Mouse (Mus musculus): ENCODE data around the gene Fmo2.
A peak's percentile ranks its signal among the peaks of the same experiment; 100 is the strongest.

Fmo2 gene

GRCm38 (mm10) chr1:162838976-162839375, 59.5 kb downstream of the Fmo2 start:
- no peak for DNase-seq

DNA sequence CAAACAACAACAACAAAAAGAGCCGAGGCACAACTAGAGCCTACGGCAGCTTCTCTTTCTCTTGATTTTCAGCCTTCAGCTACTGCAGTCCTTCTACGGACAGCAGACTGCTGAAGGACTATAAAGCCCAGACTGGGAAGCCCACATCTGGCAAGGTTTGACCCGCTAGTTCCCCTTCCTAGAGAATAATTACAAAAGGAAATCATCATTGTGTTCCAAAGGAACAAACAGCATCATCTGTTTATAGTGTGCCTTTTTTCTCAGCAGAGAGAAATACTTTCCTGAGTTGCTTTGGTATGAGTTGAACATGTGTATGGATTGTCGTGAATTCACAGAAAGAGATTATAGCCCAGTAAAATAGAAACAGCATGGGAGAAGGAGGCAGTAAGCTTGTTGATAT, 64.2 kb downstream of the Fmo2 start:
- no peak for DNase-seq

GRCm38 (mm10) chr1:162832574-162832953, 66.0 kb downstream of the Fmo2 start:
- no peak for DNase-seq

DNA sequence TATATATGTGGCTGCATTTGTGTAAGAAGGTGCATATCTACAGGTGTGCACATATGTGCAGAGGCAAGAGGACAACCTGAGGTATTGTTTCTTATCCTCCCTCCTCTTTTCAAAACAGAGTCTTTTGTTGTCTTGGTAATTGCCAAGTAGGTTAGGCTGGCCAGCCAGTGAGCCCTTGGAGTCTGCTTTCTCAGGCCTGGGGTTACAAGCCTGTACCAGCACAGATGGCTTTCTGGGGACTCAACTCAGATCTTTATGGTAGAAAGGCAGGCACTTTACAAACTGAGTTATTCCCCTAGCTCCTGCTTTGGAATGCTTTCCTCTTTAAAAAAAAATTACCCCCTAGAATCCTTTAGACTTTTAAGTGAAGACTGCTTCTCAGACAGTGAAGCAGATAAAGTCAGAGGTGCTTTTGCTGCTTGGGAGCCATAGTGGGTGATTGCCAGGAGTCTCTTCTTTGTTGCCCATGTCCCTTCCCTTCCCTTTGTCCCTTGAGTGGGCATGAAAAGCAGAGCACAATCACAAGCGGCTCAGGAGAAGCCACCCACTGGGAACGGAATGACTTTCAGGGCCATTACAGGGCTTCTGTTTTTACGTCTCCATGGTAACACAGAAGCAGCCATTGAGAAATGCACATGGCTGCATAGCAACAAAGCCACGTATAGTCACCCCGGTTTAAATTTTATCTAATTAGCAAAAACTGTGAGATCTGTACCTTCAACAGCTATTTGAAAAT, 66.5 kb downstream of the Fmo2 start:
- peak; percentile 77 for DNase-seq

Data from retina, postnatal 1 day (tissue).